Mouse (Mus musculus): ENCODE measurements around the gene Olfr747. TPM values are rescaled to one million over a fixed set of nuclear protein-coding genes. Genes with fewer than 3 reads are reported as not detected.

The Olfr747 gene
- not detected in 4 replicates for total RNA-seq (2023; ENCODE audit: inconsistent age)

GRCm38 (mm10) chr14:50693106-50693505 lies at the start of gene Olfr747:
TSS of gene Olfr747 (minus strand) at chr14:50693206.

GRCm38 (mm10) chr14:50707073-50707472 lies 14.1 kb upstream of the Olfr747 start, which contains the start of gene Olfr748:
TSS of gene Olfr748 (plus strand) at chr14:50707373.

GRCm38 (mm10) chr14:50646783-50647182 lies 46.2 kb downstream of the Olfr747 start, which contains the start of gene Olfr746:
TSS of gene Olfr746 (plus strand) at chr14:50647083.

GRCm38 (mm10) chr14:50639088-50639487 lies 53.9 kb downstream of the Olfr747 start, which contains the start of gene Olfr745:
TSS of gene Olfr745 (plus strand) at chr14:50639388.

Other genes with a start within 250 kb of the Olfr747 start
- gene Olfr740, start 247.7 kb downstream of the Olfr747 start, total RNA-seq (2023; ENCODE audit: inconsistent age) = not detected in 4 replicates
- gene Olfr741, start 220.5 kb downstream of the Olfr747 start, total RNA-seq (2023; ENCODE audit: inconsistent age) = not detected in 4 replicates
- gene Olfr742, start 189.6 kb downstream of the Olfr747 start, total RNA-seq (2023; ENCODE audit: inconsistent age) = not detected in 4 replicates
- gene Olfr743, start 171.4 kb downstream of the Olfr747 start, total RNA-seq (2023; ENCODE audit: inconsistent age) = not detected in 4 replicates
- not detected in 4 replicates for gene Olfr744, start 78.3 kb downstream of the Olfr747 start, total RNA-seq (2023; ENCODE audit: inconsistent age)
- not detected in 4 replicates for gene Olfr745, start 53.8 kb downstream of the Olfr747 start, total RNA-seq (2023; ENCODE audit: inconsistent age)
- gene Olfr746, start 46.1 kb downstream of the Olfr747 start, total RNA-seq (2023; ENCODE audit: inconsistent age) = not detected in 4 replicates
- gene Olfr748, start 14.2 kb upstream of the Olfr747 start, total RNA-seq (2023; ENCODE audit: inconsistent age) = not detected in 4 replicates
- not detected in 4 replicates for gene Olfr749, start 51.9 kb upstream of the Olfr747 start, total RNA-seq (2023; ENCODE audit: inconsistent age)
- gene Ttc5, start 92.3 kb upstream of the Olfr747 start, total RNA-seq (2023; ENCODE audit: inconsistent age) = 77.4 to 93.8 TPM (median 87.5 TPM) in 4 replicates
- 1.3 to 2.2 TPM in 2 of 4 replicates, not detected in the others for gene Ccnb1ip1, start 114.5 kb upstream of the Olfr747 start, total RNA-seq (2023; ENCODE audit: inconsistent age)
- 51.3 to 61.6 TPM (median 56.8 TPM) in 4 replicates for gene Parp2, start 114.6 kb upstream of the Olfr747 start, total RNA-seq (2023; ENCODE audit: inconsistent age)
- 50.0 to 57.6 TPM (median 57.1 TPM) in 4 replicates for gene Tep1, start 177.4 kb upstream of the Olfr747 start, total RNA-seq (2023; ENCODE audit: inconsistent age)
- gene Klhl33, start 204.3 kb upstream of the Olfr747 start, total RNA-seq (2023; ENCODE audit: inconsistent age) = not detected in 4 replicates
- gene Osgep, start 231.7 kb upstream of the Olfr747 start, total RNA-seq (2023; ENCODE audit: inconsistent age) = 52.9 to 58.7 TPM (median 56.4 TPM) in 4 replicates
- gene Apex1, start 231.8 kb upstream of the Olfr747 start, total RNA-seq (2023; ENCODE audit: inconsistent age) = 45.2 to 63.2 TPM (median 45.7 TPM) in 4 replicates
- 224 to 227 TPM (median 225 TPM) in 4 replicates for gene Pip4p1, start 237.7 kb upstream of the Olfr747 start, total RNA-seq (2023; ENCODE audit: inconsistent age)
- 32.7 to 38.2 TPM (median 37.1 TPM) in 4 replicates for gene Pnp, start 237.9 kb upstream of the Olfr747 start, total RNA-seq (2023; ENCODE audit: inconsistent age)

Measured in B cell, adult (primary cell).